Mouse (Mus musculus) frontal cortex, adult (tissue): ENCODE measurements around the gene Pex26.

Experiments used
- ATAC-seq: cut with Nextera tagmentation; 2 replicates; pipeline ENCODE4 v1.9.2; 2017; ENCODE audit warnings: mild to moderate bottlenecking, moderate library complexity, mixed read lengths; ENCODE audit not compliant: low TSS enrichment

Pex26 gene

DNA sequence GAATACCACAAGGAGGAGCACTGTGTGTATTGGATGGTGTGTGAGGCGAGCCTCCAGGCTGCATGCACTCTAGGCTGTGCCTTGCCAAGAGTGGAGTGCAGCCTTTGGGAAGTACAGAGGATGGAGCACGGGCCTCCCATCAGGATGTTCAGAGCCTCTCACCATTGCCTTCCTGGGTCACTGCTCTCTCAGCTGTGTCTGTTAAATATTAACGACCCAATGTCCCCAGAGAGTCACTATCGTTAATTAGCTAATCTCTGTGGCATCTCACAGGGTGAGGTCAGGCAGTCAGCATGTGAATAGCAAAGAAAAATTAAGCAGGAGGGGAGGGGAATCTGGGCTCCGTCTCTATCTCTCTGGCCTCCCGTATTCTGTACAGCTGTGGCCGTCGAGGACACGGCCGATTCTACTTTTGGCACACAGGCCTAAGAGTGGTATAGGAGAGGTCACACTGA, 17.3 kb upstream of the Pex26 start:
- no peak for ATAC-seq

DNA sequence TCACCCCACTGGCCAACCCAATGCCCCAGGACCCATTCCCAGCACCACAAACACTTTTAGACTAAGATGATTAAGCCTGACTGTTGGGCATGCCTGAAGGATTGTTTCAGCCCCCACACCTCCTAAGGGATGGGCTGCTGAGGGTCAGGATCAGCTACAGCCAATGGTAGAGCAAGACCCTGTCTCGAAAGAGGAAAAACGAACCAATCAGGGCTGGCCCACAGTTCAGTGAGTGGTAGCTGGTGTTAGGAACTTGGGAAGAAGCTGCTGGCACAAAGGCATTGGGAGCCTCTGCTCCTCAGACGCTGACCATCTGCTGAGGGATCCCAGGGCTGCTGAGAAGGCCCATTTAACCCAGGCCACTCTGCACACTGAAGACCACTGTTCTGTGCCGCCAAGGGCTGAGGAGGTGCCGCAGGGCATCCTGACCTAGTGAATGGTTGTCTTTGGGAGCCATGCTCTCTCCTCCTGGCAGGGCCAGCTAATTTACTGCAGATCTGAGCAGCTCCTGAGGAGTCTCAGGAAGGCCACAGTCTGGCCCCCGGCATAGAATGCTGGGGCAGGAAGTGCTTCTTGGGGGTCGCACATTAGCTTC, 16.0 kb upstream of the Pex26 start:
- no peak for ATAC-seq

DNA sequence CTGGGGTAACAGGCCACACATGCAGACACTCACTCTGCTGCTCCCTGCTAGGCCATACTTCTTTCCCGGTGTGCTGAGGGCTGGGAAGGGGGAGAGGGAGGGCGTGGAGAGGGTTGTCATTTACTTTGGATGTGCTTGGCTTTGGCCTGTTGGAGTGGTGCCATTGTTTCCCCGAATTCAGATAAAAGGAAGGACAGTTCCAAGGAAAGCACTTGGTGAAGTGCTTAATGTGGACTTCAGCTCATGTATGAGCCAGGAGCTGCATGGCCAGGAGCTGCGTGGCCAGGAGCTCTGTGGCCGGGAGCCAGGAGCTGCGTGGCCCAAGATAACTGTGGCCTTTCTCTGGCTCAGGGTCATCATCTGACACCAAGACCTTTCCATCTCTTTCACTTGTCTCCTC, 12.4 kb upstream of the Pex26 start:
- ATAC-seq: no peak

DNA sequence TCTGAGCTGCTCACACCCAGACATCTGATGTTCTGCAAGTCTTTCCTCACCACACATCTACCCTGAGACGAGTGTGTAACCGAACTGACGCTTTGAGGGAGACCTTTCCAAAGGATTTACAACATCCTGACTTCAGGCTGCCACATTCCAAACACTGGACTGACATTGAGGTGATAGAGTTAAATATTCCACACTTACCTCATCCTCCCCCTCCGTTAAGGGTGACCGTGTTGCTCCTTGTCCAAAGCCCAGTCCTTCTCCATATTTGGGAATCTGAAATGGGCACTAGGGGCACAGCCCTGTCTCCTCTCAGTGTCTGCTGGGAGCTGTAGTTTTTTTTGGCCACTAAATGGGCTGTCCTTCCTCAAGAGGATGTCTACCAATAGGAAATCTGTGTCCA, 10.0 kb upstream of the Pex26 start:
- ATAC-seq: no peak

DNA sequence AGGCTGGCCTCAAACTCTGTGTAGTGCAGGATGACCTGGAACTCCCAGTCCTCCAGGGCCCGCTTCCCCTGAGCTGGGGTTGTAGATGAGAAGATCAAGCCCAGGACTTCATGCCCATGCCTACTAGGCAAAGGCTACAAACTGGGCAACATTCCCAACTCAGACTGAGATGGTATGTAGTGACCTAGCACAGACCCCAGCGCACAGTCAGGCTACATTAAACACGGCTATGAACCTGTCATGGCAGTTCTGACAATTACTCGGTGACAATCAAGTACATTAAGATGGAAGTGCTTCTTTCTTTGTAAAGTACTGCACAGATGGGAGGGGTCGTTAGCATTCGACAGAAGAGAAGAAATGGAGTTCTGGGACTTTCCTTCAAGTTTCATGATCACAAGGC, 8.7 kb upstream of the Pex26 start:
- ATAC-seq: no peak

DNA sequence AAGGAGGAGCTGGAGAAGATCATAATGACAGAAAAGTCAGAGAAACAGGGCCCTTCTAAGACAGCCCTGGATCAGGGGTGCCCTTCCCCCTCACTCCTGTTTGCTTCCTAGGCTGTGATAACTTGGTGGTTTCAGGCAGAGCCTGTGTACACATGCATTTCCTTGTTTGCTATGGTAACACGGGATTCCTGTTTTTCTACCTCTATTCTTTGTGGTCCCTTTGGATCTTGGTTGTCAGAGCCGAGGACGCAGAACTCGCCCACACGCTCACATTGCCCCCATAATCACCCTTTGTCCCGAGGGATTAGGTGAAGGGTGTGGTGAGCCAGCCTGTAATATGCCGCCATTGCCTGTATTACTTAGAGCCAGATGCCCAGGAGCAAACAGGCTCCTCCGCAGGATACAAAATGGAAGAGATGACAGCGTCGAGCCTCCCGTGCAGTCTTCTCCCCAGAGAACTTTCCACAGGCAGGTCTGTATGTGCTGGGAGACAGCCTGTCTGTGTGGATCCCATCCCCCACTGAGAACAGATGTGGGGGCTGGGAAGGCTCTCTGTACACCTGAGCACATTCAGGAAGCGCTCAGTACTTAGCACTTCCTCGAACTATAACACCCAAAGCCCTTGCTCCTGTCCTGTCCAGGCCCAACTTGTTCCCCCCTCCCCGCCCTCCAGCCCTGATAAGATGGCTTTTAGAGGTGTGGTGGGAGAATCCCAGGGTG, 7.3 kb upstream of the Pex26 start:
- ATAC-seq: no peak

DNA sequence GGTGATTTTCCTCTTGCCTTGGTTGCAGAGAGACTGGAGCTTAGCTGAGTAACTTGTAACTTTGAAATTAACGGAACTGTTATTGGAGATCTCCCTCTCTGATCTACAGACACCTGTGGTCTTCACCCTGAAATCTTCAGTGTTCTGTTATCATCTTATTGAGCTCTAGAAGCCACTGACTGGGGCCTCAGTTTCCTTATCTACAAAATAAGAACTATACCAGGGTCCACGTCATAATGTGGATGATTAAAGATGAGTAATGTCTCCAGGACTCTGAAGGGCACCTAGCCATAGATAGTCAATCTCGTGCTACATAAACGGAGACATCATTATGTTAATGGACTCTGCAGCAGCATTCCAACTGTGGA, 6.8 kb upstream of the Pex26 start:
- no peak for ATAC-seq

DNA sequence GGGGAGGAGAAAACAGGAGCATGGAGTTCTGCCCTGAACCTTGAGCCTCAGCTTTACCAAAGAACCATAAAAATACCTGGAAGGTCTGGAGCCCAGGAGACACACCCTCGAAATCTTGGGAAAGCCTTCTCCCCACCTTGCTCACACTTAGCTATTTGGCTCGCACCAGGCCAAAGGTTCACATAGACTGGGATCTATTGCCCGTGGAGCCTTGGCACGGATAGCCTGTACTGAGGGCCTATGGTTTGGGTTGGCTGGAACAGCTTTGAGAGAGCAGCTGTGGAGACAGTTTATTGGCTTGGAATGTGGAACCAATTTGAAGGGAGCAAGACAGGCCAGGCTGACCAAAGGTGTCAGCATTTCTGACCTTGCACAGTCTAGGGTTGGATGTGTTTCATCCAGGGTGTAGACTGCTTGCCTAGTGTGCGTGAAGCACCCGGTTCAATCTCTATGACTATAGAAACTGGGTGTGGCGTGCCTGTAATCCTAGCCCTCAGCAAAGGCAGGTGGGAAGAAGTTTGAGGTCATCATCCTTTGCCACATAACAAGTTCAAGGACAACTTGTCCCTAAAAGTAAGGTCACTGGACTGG, 6.3 kb upstream of the Pex26 start:
- ATAC-seq: no peak

DNA sequence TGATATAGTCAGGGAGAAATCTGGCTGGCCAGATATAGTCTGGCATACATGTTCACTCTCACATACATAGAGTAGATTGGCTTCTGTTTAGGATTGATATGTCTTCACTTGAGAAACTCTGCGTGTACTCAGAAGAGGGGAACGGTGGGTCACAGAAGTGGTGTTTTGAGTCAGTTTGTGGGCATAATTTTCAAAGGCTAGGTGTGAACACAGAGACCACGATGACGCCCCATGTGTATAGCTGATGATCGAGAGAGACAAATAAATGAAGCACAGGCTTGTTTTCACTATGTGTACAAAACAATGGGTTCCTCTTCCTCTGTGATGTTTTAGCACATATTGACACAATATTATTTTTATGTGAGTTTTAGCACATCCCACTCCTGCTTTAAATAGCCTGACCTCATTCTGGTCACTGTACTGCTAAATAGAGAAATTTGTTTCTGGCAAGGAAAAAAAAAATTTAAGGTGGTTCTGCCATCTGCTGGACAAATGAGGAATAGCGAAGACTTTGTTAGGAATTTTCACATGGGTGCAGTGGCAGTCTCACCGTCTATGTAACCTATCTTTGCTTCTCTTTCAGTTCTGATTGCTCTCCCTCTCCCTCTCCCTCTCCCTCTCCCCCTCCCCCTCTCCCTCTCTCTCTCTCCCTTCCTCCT, 4.6 kb upstream of the Pex26 start:
- peak; percentile 46 for ATAC-seq

DNA sequence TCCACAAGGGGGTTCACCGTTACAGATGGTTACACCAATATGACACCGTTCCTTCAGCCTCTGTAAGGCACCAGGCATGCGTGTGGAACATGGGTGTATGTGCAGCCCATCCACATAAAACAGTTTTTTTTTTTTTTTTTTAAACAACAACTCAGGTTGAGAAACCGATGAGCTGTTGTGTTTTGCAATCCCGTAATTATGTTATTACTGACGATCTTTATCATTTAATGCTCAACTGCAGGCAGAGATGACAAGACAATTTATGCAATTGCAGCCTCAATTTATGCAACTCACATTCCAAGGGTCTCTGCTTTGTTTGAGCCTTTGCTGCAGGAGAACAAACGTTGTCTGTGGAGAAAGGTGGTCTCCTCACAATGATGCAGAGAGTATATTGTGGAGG, 3.6 kb upstream of the Pex26 start:
- ATAC-seq: no peak

DNA sequence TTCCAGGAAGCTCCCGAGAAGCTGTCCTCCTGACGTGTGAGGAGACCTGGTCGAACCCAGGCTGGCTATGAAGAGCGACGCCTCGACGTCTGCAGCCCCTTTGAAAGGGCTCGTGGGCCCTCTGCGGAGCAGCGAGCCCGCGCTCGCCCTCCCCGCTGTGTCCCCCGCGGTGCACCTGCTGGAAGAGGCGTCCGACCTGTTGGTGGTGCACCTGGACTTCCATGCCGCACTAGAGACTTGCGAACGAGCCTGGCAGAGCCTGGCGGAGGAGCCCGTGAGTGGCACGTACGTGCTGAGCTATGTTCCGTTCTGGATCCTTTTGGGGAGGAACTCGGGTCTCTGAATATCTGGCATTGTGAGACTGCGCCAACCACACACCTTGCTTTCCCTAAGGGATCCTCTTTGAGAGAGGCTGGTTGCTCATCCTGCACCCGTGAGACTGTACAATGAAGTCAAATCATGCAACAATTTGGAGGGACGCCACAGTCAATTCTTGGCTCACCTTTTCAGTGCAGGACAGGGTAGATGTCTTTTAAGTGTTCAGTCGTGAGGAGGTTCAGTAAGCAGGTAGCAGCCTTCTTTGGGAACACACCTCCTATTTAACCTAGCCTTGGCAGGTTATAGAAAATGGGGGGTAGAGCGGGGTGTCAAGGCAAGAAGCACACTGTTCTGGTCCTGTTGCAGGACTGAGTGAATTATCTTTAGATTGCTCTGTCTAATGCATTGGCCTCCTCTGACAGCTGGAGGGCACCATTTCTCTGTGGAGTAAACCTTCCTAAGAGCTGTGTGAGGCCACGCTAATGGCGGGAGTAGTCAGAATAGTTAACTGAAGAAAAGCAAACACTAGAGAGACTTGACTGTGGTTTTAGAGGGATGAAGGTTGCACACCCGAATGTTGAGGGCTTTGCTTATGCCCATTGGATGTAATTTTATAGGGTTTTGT, 1.0 kb downstream of the Pex26 start:
- ATAC-seq: peak; percentile 66

DNA sequence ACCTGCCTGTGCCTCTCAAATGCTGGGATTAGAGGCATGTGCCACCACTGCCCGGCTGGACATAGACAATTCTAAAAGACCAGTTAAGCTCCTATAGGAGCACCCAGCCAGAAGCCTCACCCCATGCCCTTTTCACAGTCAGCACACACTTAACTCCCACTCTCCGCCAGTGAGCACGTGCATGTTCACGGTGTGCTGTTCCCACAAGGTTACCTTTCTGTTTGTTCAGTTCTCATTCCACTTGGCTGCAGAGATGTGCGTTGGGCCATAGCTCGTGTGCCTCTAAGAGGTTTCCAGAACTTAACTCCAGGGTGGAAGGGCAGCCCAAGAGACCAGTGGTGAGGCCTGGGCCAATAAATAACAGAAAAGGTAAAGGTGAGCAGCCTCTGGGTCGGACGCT, 1.8 kb downstream of the Pex26 start:
- no peak for ATAC-seq

DNA sequence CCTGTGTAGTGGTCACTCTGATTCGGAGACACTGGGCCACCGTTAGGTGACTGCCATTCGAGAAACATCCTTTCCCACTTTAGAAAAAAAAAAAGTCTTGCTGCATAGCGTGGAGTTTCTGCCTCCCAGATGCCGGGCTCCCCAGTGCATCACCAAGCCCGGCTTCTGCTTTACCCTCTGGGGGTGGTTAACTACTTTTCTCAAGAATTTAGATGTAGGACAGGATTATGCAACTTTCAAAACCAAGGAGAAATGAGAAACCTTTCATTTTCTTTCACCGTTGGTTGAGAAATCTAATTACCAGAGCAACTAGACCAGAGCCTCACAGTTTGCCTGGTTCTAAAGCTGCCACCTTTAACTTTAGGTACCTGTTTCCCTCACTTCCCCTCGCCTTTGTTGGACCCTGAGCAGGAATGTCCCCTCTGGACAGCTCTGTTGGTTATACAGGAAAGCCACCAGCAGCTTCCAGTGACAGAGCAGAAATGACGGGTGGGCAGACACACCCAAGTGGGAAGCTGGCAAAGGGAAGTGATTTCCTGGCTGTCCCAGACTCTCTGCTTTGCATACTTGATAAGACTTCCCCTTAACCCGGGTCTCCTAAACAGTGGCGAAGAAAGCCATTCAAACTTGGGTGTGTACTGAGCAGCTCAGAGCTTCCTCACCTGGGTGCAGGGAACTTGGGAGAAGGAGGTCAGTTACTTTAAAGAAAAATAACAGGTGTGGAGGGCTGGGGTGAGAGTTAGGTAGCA, 8.0 kb downstream of the Pex26 start:
- ATAC-seq: peak; percentile 53; the same call in 1 of the 2 replicates

DNA sequence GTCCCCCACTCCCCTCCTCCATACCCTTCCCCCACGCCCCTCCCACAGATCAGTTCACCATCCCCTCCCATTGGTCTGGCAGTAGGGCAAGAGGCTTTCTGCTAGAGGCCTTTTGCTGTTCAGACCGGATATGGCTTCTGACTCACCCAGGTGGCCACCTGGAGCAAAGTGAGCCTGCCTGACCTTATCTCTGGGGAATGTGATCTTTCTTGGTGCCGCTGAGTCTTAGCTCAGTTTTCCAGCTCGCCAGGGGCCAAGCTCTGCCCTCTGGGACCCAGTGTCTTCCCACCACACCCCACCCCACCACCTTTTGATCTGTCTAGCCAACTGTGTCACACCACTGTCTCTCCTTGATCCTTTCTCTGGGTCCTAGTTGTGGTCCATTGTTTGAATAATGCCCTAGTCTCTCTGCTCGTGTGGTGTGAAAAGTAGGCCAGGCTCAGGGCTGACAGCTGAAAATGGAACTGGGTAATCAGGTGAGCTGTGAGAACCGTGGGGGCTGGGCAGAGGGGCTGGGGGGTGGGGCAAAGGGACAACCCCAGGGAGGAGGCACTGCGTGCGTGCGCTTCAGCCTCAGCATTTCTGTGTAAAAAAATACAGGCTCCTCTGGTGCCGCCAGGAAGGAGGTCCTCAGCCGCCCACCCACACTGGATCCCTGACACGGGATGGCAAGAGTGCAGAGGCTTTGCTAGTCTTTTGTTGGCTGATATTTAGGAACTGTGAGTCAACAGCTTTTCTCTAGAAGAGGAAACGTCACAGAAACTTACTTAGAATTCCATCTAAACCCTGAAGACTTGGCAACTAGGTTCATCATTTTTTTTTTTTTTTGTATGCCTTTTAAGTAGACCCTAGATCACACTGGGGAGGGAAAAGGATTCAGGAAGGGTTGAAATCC, 10.8 kb downstream of the Pex26 start:
- ATAC-seq: no peak

DNA sequence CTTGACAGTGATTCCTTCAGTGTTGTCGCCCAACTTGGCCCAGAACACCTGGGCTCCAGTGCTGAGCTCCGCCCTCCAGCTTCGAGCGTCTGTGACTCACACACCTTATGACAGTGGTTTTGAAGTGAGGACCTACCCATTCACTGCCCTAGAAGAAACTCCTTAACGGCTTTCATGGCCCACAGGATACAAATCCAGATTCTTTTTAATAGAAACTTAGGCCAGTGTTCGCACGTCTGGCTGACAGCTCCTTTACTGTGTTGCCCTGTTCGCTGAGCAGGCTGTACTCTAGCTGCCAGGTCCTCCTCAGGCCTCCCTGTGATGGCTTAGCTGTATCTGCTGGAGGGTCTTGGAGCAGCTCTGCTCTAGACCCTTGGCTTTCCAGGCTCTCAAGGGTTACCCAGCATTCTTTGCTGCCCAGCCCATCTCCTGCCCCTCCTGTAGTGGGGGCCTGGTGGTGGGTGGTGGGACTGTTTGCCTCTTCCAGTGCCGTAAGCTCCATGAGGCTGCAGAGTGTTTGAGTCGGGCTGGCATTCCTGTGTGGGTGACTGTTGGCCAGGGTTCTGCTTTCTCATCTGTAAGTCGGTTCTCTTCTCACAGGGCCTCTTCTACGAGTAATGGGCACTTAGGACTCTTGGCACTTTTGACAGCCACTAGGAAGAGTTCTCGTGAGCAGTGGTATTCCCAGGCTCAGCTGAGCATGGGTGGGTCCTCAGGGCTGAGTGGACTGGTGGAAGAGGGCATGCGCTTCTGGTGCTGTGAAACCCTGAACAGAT, 11.7 kb downstream of the Pex26 start:
- ATAC-seq: peak; percentile 88

DNA sequence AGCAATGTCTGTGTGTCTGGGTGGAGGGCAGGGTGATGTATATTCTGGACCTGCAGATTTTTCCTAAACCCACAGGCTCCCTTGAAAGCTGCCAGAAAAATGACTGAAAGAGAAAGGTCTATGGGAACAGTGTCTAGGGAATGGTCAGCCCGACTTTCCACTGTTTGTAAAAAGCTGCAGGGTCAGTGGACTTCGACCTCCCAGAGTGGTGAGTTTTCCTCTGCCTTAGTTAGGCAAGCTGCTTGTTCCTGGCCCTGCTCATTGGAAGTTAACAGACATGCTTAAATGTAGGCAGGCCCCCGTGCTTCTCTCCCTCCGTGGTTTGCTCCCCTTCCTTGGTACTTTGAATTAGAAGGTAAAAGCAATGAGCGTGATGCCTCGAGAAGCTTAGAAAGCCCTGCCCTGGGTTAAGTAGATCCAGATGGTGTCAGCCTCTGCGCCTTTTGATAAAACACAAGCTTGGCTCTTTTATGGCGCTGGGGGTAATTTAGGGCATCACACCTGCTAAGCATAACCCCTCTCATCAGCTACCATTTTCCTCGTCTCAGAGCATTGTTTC, 14.4 kb downstream of the Pex26 start:
- ATAC-seq: no peak

DNA sequence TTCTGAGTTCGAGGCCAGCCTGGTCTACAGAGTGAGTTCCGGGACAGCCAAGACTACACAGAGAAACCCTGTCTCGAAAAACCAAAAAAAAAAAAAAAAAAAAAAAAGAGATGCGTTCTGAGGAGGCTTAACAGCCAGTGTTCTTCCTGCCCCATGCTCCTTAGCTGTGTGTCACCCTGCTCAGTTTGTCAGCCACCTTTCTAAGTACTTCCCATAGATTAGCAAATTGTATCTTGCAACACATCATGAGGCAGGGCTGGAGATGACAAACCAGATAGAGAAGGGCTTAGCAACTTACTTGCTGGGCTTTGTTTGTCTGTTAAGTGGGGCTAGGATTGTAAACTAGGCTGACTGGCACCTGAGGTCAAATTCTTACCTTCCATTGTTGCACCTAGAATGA, 17.0 kb downstream of the Pex26 start:
- no peak for ATAC-seq

DNA sequence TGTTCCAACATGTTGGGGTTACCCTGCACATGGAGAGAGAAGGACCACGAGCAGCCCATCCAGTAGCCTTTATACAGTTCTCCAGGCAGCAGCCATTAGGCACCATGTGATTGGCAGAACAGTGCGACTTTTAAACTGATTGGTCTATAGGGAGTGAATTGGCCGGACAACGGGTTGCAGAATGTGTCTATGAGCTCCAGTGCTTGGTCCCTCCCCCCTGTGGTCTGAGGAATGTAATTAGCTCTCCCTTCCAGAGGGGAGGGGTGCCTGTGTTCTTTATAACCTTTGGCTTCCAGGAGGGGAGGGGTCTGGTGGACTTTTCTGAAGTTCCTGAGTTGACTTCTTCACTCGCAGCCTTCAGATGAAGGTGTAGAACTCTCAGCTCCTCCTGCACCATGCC, 18.6 kb downstream of the Pex26 start:
- ATAC-seq: no peak

DNA sequence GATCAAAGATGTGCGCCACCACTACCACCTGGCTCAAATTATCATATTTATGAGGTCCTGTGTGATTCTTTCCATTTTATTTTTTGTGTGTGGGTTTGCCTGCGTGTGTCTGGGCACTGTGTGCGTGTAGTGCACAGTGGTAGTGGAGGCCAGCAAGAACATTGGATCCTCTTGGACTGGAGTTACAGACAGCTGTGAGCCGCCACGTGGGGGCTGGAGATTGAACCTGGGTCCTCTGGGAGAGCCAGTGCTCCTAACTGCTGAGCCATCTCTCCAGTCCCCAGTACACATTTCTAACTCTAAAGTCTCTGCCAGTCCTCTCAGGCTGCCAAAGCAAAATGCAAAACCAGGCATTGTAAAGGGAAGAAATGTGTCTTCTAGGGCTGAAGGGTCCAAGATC, 23.0 kb downstream of the Pex26 start:
- no peak for ATAC-seq
